Mouse (Mus musculus) thymus, adult 2 months (tissue): ENCODE measurements around the gene Exoc4. TPM values are rescaled to one million over a fixed set of nuclear protein-coding genes. Genes with fewer than 3 reads are reported as not detected.

Source experiments
- DNase-seq: peaks from one replicate; pipeline ENCODE4 v3.0.0; 2021
- H3K27ac ChIP-seq: fragments of 200-500 bp; 2 replicates; pipeline ENCODE4 v1.5.1; 2012; ENCODE audit warnings: low read length, control low read depth; ENCODE audit not compliant: control insufficient read depth, insufficient read depth
- H3K27me3 ChIP-seq: fragments of 200-500 bp; 2 replicates; pipeline ENCODE4 v1.6.1; 2012; ENCODE audit warnings: mild to moderate bottlenecking, low read length, moderate library complexity, mixed read lengths; ENCODE audit not compliant: control insufficient read depth, insufficient read depth
- H3K36me3 ChIP-seq: fragments of 200-500 bp; 2 replicates; pipeline ENCODE4 v1.6.1; 2012; ENCODE audit warnings: mild to moderate bottlenecking, low read length, moderate library complexity; ENCODE audit not compliant: control insufficient read depth, insufficient read depth
- H3K4me1 ChIP-seq: fragments of 200-500 bp; replicated peaks from 2 replicates; pipeline ENCODE4 v1.6.1; 2012; ENCODE audit warnings: low read length; ENCODE audit not compliant: control insufficient read depth, insufficient read depth
- H3K4me3 ChIP-seq: fragments of 200-500 bp; 2 replicates; pipeline ENCODE4 v1.5.1; 2012; ENCODE audit warnings: mild to moderate bottlenecking, low read length, control low read depth, moderate library complexity; ENCODE audit not compliant: control insufficient read depth, insufficient read depth
- CTCF ChIP-seq: fragments of 200-500 bp; IDR thresholded peaks from 2 replicates; pipeline ENCODE4 v1.5.1; 2012; ENCODE audit warnings: mild to moderate bottlenecking, control low read depth, low read length, moderate library complexity, borderline replicate concordance; ENCODE audit not compliant: control insufficient read depth, poor library complexity, insufficient read depth; ENCODE audit errors: extremely low read depth
- POLR2A ChIP-seq: fragments of 200-500 bp; IDR thresholded peaks from 2 replicates; pipeline ENCODE4 v1.6.1; 2012; ENCODE audit warnings: mild to moderate bottlenecking, low read length, control low read depth, moderate library complexity; ENCODE audit not compliant: control insufficient read depth, poor library complexity, insufficient read depth; ENCODE audit errors: extremely low read depth
- WGBS: fragments of 180-500 bp; shearing (Covaris S2); methylation state at CpG from one replicate; pipeline ENCODE4 v1.1.7; 2018; 5-methylcytosine and 5-hydroxymethylcytosine counted together
- polyA plus RNA-seq: library from polyadenylated mRNA; depleted of rRNA; stranded (reverse); fragments of >200 nt; gene quantifications from 2 replicates; pipeline ENCODE4 v1.2.3, GENCODE M21; 2012

Gene Exoc4
- polyA plus RNA-seq, 1 experiment: 12.7 TPM

DNA sequence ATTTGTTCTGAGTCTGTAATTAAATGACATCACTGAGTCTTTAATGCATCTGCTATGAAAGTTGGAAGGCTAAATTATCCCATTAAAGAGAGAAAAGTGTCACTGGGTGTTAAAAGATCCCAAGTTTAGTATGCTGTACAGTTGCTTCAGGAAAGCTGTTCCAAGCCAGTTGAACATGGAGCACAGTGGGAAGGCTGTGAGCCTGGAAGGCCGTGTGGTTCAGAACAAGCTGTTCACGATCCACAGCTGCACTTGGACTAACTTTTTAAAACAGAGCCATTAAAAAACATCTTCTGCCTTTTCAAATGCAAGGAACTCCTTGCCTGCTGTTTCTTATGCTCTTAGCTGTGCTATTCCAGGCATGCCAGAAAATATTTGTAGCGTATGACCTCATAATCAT lies 475.7 kb downstream of the Exoc4 start:
- WGBS: 93% methylated on average over 3 of the region's 3 CpGs
- Histone ChIP-seq H3K27me3 (no peaks in the 10 kb centered on the region), H3K4me3 (no peak overlapping the region), H3K36me3 (no peaks in the 10 kb centered on the region), H3K4me1 (no peaks in the 10 kb centered on the region), H3K27ac (no peak overlapping the region)
- no peak for TF ChIP-seq POLR2A
- no peak for TF ChIP-seq CTCF
- no peak for DNase-seq

DNA sequence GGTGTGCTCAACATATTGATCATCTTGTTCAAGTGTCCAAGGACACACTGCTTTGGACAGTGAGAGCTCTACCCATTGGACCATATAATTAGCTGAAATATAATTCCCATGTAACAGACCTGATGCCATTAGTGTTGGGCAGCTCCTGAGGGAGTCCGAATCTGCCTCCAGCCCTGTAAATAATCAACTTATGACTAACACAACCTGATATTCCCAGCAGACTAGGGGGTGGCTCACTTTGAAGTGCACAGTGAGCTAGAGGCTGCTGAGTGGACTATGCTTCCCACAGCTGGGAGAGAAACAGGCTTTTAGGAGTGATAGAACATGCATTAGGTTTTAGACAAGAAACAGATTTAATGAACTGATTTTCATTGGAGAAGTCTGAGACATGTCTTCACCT lies 478.4 kb downstream of the Exoc4 start:
- Histone ChIP-seq H3K36me3 (no peaks in the 10 kb centered on the region), H3K4me1 (no peaks in the 10 kb centered on the region), H3K27ac (no peak overlapping the region), H3K4me3 (no peak overlapping the region), H3K27me3 (no peaks in the 10 kb centered on the region)
- WGBS: 90% methylated on average over 1 of the region's 1 CpGs
- TF ChIP-seq POLR2A (no peak), CTCF (no peak)
- no peak for DNase-seq

DNA sequence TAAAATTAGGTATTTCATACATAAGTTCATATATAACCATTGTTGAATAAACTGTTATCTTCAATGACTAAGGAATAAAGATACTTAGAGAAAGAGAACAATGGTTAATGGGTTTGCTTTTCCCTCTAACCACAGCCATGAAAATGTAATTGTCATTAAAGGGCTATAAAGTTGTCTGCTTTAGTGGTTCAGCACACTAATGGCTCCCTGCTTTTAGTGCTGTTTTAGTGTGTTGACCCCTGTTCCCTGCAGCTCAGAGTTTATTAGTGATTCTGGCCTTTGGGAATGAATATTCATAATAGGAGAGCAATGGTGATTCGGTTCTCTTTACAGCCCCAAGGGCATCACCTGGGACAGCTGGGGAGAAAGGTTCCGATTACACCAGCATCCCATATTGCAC lies 483.3 kb downstream of the Exoc4 start:
- TF ChIP-seq POLR2A (no peak), CTCF (no peak)
- Histone ChIP-seq H3K36me3 (no peaks in the 10 kb centered on the region), H3K4me1 (no peaks in the 10 kb centered on the region), H3K27ac (no peak overlapping the region), H3K4me3 (no peak overlapping the region), H3K27me3 (no peaks in the 10 kb centered on the region)
- DNase-seq: no peak
- WGBS: 96% methylated on average over 2 of the region's 2 CpGs

DNA sequence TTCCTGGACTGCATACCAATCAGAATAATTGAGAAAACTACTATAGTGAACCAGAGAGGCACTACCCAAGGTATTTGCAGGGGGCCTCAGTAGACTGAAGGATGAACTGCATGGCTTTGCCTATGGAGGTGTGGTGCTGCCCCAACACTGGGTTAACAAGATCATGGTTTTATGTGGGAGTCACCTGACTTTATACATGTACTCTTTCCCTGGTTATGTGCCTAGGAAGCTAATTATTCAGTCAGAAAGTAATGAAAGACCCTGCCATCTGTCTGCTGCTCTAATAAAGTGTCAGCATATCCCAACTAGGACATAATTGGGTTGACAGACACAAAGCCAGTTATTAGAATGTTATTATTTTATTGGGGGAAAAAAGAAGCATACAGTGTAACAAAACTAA lies 484.7 kb downstream of the Exoc4 start:
- Histone ChIP-seq H3K27me3 (no peaks in the 10 kb centered on the region), H3K4me1 (no peaks in the 10 kb centered on the region), H3K27ac (no peak overlapping the region), H3K4me3 (no peak overlapping the region), H3K36me3 (no peaks in the 10 kb centered on the region)
- no peak for DNase-seq
- no peak for TF ChIP-seq POLR2A
- TF ChIP-seq CTCF: no peak

DNA sequence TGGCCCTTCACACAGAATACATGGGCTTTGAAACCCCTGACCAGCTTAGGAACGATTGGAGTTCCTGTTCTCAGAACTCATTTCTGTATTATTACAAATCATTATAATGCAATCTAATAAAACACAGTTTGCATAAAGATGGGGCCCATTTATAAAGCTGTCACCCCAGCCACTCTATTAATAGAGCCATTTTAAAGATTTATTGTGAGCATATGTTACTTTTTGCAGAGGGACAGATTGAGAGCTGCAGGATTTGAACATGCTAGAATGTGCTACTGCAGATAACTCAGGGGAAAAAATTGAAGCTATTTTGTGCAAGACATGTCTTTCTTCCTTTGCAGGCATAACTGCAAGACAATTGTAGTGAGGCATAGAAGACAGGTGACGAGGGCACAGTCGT lies 485.1 kb downstream of the Exoc4 start:
- Histone ChIP-seq H3K27ac (no peak overlapping the region), H3K4me3 (no peak overlapping the region), H3K4me1 (no peaks in the 10 kb centered on the region), H3K36me3 (no peaks in the 10 kb centered on the region), H3K27me3 (no peaks in the 10 kb centered on the region)
- DNase-seq: no peak
- 94% methylated on average over 3 of the region's 3 CpGs for WGBS
- no peak for TF ChIP-seq CTCF
- TF ChIP-seq POLR2A: no peak

DNA sequence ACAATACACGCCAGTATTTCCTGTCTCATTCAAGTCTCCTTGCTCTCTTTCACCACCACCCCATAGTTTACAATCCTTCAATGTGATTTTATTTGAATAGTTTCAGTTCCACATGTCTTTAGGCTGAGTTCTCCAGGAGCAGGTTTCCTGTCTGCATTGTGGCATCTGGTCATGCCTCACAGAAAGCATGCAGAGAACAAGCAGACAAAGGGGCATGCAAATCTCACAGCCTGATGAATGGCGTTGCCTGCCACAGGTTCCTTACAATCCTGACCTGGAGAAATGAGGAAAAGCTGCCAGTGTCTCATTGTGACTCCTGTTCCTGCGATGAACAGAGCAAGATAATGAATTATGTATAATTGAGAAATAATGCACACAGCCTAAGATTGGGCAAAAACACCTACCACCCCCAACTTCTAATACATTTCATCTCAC lies 490.0 kb downstream of the Exoc4 start:
- Histone ChIP-seq H3K27ac (no peak overlapping the region), H3K4me3 (no peak overlapping the region), H3K27me3 (no peaks in the 10 kb centered on the region), H3K36me3 (no peaks in the 10 kb centered on the region), H3K4me1 (no peaks in the 10 kb centered on the region)
- no peak for DNase-seq
- TF ChIP-seq CTCF (no peak), POLR2A (no peak)
- 79% methylated on average over 3 of the region's 3 CpGs for WGBS

DNA sequence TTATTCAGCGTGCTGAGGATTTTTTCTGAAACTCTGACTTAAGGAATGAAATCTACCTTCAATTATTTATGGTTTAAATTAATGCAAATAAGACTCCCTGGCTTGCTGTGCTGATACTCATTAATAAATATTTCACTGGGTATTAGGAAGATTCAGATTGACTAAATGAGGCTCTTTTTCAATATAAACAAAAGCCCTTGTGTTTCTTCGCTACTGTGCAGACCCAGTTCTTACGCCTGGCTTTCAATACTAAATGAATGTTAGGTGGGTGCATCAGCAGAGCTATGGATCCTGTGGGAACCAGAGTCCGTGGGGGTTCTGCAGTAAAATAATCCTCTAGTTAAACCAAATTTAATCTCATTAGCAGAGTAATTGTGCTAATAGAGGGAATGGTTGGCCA lies 490.4 kb downstream of the Exoc4 start:
- no peaks in the 10 kb centered on the region for H3K27me3 ChIP-seq
- H3K27ac ChIP-seq: no peak overlapping the region
- no peak for DNase-seq
- TF ChIP-seq CTCF: no peak
- TF ChIP-seq POLR2A: no peak
- no peaks in the 10 kb centered on the region for H3K4me1 ChIP-seq
- WGBS: 97% methylated on average over 4 of the region's 4 CpGs
- no peaks in the 10 kb centered on the region for H3K36me3 ChIP-seq
- H3K4me3 ChIP-seq: no peak overlapping the region
